Mouse (Mus musculus) G1E-ER4 (cell line): ENCODE results near the gene Rfx3. TPM values are rescaled to one million over a fixed set of nuclear protein-coding genes. Genes with fewer than 3 reads are reported as not detected.

ENCODE experiments used
- GATA1 ChIP-seq: IDR thresholded peaks from one replicate; pipeline ENCODE4 v1.8.0; 2012; ENCODE audit warnings: low read length, inconsistent platforms
- polyA plus RNA-seq: library from polyadenylated mRNA; stranded (reverse); fragments of >175 nt; gene quantifications from 2 replicates; pipeline ENCODE4 v1.2.3, GENCODE M21; 2012

Rfx3 gene
- polyA plus RNA-seq, 1 experiment, result 0.12 TPM

DNA sequence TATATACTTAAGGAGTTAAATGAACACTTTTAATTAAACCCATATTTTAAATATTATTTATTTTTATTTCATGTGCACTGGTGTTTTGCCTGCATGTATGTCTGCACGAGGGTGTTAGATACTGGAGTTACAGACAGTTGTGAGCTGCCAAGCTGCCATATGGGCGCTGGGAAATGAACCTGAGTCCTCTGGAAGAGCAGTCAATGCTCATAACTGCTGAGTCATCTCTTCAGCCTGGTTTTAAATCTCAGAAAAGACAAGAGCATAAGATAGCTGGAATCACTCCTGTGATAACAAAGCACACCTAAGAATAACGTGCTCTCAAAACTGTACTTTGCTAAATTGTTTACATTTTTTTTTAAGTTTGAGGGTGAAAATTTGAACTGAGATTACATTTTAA lies 172.3 kb downstream of the Rfx3 start:
- TF ChIP-seq GATA1, result no peak

DNA sequence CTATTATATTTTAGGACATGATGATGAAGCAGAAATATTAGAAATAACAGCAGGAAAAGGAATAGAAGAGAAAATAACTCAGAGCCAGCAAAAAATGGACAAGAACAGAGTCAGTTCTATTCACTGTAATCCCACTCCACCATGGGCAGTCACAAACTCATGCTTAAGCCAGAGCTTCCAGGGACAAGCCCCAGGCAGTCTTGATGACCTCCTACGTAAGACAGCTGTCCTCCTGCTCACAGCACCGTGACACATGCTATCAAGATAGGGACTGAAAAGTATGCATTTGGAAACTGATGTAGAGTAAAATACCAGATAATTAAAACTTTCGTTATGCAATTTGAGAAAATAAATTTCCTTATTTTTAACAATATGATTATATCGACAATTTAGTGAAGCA lies 172.9 kb downstream of the Rfx3 start:
- no peak for TF ChIP-seq GATA1

DNA sequence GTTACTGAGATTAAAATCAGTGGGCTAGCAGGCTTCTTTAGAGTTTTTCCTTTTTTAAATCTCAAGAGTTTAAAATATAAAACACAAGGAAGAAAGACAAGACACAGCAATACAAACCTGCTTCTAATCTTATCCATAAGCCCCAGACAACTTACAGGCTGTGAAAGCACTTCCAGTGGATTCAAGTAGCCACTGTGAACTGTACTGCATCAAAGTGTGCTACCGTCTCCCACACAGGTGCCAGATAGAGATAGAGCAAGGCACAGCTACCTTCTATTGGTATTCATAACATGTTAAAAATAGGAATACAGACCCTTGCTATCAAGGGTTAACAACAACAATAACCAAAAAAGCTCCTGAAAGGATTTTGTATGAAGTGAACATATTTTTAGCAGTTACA lies 178.5 kb downstream of the Rfx3 start:
- TF ChIP-seq GATA1, result no peak

DNA sequence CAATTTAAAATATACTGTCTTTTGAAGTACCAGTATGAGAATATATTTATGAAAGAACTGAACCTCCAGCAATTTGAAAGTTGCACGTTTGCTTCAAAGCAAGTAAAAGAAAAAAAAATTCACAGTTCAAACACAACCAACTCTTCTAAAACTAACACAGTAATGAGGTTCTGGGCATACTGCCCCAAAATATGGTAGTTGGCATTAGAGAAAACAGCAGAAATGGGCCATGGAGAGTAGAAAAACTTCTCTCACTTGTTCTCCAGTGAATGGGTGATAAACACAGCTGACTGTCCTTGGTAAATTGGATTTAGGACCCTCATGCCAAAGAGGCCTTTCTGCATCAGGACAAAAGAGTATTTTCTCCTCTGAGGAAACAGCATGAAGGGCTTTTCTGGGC lies 182.7 kb downstream of the Rfx3 start:
- no peak for TF ChIP-seq GATA1

DNA sequence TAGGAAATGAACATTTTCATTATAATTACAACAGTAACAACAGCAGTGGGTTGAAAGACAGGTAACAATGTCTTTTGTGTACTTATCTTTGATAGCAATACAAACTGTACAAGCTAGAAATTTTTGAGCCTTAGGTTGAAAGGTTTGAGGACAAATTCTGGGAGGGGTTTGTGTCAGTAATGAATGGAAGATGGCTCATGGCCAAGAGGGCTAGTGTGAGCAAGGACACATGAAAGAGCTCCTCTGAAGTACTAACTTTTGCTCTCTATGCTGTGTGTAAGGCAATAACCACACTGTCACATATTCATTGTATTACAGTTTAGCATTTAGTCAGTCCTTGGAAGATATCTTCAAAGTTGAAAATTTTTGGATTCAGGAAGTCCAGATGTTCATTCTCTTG lies 193.3 kb downstream of the Rfx3 start:
- no peak for TF ChIP-seq GATA1

DNA sequence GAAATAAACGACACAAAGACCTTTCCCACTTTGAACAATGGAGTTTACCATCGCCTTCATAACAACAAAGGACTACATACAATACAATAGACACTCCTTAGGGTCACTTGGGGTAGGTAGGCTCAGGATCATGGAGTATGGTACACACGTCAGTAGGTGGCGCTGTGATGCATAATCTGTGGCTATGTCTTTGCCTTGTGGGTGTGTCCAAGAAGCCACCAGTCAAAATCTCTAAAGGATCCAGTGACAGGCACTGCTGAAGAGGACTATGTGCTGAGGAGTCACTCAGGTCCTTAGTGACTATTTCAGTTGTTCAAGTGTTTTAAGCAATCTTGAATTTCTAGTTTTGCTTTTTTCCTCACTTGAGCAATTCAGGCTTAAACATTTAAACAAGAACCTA lies 230.9 kb downstream of the Rfx3 start:
- no peak for TF ChIP-seq GATA1

DNA sequence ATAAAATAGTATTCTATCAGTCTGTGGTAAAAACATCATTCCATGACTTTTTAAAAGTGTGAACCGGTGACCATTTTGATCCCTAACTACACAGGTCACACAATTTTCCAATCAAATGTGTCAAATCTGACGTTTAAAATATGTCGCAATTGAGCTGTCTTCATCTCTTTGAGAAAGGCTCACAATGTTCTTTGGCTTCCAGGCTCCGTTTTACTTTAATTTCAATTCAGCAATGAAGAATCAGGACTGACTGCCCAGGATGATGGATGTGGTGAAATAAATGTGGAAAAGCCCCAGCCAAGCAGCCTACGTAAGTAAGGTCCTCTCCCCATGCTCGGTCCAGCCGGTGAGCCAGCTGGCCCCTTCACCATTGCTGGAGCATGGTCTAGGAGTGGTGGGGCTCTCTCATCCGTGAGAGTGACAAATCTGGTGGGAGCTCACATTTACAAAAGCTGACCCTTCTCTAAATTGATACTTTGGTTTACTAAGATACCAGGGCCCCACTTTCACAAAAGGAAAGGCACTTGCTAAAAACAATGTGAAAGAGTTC lies 240.2 kb downstream of the Rfx3 start:
- TF ChIP-seq GATA1, result no peak

DNA sequence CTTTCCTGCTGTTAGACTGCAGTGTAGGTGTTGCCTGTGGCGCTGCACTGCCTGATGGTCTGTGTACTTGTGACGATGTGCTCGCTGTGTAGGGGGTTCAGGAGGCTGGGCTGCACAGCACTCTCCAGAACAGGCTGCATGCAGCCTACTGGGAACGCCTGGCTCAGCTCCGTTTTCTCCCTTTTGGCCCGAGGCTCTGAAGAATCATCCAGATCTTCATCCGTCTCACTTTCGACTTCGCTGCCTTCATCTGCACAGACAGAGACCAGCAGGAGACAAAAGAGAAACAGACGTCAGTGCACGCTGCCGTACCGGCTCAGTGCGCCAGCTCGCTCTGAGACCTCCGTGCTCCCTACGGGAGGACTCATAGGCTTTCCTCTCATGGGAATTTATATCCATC lies 242.5 kb downstream of the Rfx3 start:
- no peak for TF ChIP-seq GATA1

DNA sequence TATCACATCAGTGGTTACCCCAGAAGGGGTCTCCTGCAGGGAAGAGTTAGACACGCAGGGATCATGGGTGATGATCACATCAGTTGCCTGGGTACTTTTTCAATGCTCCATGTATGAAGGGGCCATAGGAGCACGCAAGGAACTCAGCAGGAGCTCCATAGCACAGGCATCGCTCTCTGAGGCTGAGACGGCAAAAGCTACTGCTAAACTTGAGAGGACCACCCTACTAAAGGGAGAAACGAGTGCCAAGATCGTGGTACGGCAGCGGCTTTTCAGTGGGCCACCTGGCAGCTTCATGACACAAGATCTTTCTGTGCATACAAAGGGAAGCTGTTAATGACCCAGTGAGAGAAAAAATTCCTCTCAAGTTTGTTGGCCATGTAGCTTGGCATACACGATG lies 250.7 kb downstream of the Rfx3 start:
- no peak for TF ChIP-seq GATA1

DNA sequence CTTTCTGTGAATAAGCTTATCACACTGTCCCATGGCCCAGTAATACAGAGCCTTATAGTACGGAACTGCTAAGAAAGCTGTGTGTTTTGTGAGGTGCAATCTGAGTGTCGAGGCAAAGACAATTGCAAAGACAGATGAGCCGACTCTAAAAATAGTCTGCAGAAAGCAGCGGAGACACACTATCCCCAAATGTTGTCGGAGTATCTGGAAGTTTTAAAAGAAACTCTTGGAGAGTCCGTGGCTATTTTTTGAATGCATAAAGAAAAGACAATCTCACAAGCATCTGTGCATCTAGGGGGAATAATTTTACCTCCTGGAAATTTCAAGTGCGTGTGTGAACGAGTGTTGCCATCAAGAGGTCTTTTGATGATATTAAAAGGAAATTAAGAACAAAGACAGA lies 251.6 kb downstream of the Rfx3 start:
- no peak for TF ChIP-seq GATA1

DNA sequence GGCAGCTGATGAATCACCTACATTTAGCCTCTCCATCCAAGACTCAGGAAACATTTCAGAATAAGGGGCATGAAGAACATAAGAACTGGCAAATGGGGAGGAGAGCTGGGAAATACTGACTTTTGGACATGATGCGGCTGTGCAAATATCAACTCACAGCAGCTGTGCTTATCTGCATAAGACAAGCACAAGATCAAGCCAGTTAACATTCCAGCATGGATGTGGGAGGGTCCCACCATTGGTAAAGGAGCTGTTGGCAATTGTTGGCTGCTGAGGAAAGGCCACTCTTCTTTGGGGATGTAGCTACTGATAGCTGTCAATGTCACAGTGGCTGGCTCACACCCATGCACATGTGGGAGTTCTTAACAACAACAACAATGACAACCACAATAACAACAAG lies 263.7 kb downstream of the Rfx3 start:
- no peak for TF ChIP-seq GATA1

DNA sequence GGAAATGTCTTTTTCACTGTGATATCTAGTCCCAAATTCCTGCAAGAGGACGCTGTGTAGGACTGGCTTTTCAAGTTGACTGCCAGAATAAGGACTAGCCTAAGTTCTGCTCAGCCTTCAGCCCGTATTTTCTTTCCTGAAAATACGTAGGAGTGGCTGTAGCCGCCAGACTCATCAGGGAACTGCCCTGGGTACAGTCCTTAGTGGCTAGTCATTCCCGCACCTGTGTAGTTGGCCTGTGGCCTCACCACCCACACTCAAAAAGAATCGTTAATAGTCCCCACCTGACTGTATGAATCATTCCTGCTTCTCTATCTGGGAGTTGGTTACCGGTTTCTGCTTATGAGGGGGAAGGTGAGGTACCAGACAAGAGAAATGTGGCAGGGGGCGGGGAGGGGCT lies 272.1 kb downstream of the Rfx3 start:
- TF ChIP-seq GATA1, result no peak

DNA sequence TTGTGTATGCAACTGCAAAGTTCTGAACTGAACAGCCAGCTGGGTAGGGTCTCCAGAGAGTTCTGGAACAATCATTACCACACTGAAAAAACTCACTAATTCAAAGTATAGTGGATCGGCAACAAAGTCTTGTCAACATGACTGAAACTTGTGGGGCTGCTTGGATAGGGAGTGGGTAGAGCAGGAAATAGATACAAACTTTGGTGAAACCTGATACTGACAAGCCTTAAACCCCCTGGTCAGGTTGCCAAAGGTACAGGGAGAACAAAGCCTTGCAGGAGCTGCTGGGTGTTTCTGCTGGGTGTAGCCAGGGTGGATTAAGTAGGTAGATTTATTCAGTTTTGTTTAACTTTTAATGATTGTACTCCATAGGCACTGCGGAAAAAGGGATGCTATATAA lies 274.4 kb downstream of the Rfx3 start:
- TF ChIP-seq GATA1, result no peak

DNA sequence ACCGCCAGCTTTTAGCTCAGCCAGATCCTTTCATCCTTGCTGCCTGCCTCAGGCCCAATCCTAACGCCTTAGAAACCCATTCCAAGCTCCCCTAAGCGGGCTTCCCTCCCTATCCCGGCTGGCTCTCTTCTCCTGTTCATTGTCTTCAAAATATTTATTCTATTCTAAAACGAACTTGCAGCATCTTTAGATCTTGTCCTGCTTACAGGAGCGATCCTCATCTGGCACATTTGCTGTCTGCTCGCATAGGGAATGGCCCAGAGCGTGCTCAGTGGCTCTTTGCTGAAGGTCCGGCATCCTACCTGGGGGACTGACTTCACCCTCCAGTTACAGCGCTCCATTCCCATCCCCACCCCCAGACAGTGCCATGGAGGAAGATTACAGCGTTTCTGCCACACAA lies 292.0 kb downstream of the Rfx3 start:
- TF ChIP-seq GATA1, result no peak

DNA sequence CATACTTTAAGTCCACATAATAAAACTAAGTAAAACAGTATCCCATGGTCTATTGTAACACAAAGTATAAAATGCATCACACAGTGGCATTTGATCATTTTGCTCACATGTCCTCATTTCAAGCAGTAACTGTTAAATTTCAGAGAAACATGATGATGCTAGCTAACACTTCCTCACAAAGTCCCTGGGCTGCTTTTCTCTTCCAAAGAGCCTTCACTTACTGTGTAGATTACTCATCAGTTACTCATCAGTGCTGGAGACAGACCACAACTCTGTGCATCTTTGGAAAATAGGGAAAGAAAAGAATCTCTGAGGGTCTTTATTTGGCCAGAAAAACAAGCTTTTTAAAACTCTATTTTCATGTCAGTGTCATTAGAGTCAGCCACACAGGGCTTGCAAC lies 294.7 kb downstream of the Rfx3 start:
- no peak for TF ChIP-seq GATA1
